Mouse (Mus musculus): ENCODE measurements around the gene Dkk2.
"Not testable (repeated sequence)": the region's sequence is repeated elsewhere in the genome, so short reads cannot be mapped to it uniquely, and the experiment has no call there.

Gene Dkk2

DNA sequence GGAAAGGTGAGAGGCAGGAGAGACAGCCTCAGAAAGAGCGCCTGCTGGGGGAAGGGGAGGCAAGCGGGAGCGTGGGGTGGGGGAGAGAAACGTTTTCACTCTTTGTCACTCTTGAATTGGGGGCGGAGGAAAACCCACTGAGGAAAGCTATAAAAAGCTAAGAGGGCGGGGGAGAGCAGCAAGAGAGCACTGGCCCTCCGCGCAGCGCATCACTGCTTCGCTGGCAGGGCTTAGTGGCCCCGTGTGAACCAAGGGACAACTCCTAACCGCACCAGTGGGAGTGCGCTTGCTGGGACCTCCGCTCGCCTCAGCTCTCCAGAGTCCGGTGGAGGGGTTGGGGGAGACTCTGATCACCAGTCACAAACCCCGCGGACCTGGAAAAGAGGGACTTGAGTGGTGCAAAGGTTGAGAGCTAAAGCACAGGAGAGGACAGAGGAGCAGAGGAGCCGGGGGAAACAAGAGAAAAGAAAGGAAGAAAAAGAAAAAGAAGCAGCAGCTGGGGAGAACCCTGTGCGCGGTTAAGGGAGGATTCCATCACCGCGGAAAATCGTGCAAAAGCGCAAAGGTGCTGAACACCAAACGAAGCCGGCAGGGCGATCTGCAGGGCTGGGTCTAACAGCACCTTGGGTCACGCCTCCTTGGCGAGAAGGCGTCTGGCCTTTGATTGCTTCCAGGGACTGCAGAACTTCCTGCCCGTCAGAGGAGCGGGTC, at the start of gene Dkk2:
Gene Dkk2 (plus strand): TSS at position 181 of the 711 bp plus-strand sequence.
- peak; percentile 55 for DNase-seq

DNA sequence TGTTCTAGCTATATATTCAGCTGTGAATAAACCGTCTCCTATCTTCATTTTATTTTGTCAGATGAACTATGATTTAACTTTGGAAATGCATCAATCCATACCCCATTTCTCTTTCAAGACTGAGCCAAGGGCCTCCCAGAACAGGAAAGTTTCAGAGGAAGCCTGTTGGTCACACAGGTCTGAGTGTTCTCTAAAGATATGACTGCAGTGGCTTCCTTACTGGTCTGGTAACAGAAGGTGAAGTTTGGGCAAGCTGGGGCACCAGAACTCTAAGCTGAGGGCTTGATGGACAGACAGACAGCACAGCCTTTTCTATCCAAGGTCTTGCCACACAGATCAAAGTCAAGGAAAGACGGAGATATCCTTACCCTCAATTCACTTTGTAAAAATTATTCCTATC, 48.4 kb upstream of the Dkk2 start:
- DNase-seq: no peak

DNA sequence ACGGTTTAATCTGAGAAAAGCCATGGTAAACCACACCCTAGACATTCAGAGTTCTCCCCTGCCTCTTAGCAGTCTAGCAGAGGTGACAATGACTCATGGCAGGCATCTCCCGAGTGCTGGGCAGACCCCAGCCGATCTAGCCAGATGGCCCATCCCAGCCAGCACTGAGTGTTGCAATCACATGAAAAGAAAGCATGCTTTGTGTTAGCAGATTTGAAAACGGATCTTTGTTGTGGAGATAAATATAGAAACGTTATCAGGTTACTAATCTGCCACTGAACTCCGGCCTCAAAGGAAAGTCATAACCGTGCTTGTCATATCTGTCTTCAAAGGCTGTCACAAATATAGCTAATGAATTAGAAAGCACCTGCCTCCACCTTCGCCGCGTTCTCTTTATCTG, 47.4 kb upstream of the Dkk2 start:
- DNase-seq: no peak

DNA sequence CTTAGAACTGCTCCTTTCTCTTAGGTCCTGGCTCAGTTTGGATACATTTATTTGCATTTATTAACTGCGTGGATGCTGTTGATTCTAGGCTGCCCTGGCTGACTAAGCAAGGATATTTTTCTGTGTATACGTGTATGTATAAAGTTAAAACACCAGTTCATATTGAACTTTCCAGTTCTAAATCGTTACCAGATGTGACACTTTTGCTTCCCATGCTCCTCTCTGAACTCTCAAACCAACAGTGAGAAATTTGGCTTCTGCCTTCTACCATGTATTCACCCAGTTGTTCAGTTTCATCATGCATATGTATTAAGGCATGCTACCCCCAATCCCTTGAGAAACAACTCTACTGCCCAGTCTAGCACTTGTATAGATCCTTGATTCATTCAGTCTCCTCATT, 45.0 kb upstream of the Dkk2 start:
- no peak for DNase-seq

DNA sequence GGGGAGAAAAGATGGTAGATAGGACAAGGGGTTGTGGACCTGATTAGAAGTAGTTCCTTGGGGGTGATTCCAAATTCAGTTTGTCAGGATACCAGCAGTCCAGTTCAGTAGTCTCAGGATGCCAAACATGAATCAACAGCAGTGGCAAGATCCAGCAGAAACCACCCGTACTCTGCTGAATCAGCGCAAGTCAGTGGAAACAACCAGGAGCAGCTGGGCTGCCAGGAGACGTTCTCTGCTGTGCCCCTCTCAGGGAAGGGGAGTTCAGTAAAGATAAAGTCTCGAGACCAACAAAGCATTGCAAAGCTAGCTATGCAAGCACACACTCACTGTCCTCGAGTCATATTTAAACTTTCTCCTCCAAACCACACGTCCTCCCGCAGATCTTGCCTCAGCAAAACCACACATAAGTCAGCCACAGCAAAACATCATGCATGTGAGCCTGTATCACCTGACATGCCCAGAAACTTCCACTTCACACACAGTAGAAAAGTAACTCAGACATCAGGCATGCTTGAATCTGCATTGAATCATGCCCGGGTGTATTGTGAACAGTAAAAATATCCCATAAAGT, 34.1 kb upstream of the Dkk2 start:
- no peak for DNase-seq

DNA sequence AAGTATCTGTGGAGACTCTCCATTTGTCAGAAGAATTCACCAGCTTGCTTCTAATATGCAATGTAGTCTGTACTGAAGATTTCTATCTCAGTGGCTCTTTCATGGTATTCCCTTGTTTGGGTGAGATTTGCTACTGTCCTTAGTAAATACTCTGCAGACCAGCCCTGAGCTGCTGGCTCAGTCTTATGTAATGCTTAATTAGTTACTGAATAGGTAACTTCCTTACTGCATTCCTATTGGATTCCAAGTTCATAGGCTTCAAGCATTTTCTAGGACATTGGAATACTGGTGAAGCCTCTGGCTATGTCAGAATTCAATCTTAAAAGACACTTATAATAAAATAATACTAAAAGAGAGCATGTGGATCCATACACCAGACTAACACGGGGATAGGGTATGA, 22.3 kb upstream of the Dkk2 start:
- DNase-seq: not testable (repeated sequence)

DNA sequence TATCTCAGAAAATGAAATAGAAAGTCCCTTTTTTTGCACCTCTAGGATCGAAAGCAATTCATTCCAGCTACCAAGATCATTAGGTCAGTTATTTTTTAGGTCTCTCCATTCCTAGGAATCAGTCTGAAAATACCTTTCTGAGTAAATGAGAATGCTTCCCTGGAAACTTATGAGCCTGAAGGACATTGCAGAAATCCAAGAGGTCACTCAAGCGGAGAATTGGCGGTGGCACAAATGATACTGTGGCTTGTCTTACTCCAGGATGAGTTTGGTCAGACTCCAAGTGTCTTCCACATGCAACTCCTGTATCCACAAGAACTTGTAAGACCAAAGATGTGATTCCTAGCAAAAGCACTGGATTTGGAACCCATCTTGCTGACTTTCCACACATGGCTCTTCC, 21.7 kb upstream of the Dkk2 start:
- peak; percentile 26 for DNase-seq

DNA sequence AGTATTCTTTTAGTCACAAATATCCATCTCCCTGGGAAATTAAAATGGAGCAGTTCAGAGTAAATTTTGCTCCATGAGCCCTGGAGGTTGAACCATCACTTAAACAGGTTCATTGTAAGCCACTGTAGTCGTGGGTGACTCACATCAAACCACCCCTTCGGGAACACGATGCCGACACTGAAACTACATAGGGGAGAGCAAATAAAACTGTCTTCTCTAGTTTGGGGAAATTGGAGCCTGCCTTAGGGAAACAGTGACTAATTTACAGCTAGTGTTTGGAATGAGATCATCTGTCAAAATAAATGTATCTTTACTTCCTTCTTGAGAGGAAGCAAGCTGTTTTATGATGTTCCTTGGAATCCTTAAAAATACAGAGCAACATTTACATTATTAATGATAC, 21.1 kb upstream of the Dkk2 start:
- no peak for DNase-seq

DNA sequence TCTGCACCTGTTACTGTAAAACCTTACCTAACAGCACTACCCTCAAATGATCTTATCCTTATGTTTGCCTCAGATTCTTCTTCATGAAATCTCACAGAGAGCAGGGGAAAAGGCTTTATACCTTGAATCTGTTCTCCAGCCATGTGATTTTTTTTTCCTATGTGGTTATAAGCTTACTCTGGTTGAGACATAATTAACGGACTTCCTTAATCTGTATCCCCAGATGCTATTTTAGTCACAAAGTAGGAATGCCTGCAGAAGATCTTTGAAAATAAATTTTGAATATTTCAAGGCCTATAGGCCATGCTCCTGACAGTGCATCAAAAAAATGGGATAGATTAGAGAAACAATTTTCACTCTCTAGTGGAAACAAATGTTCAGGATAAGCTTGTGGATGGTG, 20.2 kb upstream of the Dkk2 start:
- DNase-seq: no peak

DNA sequence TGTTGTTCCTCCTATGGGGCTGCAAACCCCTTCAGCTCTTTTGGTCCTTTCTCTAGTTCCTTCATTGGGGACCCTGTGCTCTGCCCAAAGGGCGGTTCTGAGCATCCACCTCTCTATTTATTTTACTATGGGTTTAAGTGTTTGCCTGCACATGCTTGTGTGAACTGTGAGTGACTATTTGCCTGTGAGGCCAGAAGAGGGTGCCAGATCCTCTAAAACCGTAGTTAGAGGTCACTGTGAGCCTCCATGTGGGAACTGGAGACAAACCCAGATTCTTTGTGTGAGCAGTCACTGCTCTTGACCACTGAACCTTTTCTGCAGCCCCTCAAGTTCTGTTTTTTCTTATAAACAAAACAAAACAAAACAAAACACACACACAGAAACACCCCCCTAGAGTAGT, 14.1 kb upstream of the Dkk2 start:
- DNase-seq: peak; percentile 16

DNA sequence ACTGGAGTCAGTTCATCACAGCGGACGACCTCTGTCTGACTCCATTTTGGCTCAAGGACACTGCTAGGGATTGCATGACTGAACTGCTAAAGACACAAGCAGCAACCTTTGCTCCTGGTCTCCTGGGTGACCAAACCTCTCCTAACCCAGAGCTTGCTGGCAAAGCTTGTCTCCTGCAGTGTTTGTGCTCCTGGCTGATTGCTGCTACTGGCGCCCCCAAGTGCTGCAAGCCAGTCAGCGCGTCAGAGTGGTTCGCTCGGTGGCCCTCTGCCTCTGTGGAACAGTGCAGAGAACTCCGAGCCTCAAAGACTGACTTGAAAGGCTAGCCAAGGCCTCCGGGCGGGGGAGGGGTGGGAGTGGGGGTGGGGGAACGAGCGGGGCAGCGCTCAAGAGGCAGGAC, 1.1 kb upstream of the Dkk2 start:
- DNase-seq: peak; percentile 84

DNA sequence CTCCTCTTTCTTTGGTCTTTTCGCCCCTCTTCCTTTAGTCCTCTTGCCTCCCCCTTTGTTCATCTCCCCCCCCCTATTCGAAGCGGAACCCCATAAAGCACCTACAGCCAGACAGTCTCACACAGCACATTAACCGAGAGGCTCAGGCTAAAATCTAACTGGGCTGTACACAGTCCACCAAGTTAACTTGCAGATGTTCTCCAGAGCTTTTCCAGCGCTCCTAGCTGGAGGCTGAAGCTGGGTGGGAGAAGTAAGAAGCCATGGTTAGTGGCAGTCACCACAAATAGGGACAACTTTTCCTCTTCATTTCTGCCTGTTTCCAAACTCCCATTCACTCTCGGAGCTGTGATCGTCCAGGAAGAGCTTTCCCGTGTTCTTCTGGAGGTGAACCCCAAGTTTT, 412 bp upstream of the Dkk2 start:
- peak; percentile 32 for DNase-seq

DNA sequence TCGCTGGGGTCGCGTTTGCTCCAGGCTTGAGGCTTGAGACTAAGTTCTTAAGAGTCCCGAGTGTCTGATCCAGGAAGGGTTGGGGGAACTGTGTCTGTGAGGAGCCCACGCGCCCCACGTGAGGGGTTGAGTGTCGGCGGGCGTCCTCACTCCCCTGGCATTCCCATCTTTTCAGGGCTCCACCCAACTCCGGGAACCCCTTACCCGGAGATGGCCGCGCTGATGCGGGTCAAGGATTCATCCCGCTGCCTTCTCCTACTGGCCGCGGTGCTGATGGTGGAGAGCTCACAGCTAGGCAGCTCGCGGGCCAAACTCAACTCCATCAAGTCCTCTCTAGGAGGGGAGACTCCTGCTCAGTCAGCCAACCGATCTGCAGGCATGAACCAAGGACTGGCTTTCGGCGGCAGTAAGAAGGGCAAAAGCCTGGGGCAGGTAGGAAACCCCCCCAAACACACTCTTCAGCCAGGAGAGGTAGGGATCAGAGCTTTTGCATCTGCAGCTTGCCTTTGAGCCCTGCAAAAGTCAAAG, 795 bp downstream of the Dkk2 start:
- peak; percentile 50 for DNase-seq

DNA sequence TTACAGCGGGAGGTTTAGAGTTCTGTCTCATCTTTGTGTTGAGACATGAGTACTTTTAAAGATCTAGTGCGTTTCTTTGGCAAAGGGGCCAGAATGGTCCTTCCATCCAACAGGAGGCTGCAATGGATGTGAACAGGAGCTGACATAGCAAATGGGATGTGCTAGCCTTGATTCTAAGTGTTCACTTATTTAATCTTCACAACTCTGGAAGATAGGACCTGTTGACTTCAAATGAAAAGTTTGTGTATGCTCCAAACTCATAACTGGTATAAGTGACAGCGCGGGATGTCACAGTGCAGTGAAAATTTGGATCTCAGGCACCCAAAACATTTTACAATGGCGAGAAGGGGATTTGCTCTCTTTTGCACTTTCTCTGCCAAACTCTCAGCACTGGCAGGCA, 1.4 kb downstream of the Dkk2 start:
- DNase-seq: no peak

DNA sequence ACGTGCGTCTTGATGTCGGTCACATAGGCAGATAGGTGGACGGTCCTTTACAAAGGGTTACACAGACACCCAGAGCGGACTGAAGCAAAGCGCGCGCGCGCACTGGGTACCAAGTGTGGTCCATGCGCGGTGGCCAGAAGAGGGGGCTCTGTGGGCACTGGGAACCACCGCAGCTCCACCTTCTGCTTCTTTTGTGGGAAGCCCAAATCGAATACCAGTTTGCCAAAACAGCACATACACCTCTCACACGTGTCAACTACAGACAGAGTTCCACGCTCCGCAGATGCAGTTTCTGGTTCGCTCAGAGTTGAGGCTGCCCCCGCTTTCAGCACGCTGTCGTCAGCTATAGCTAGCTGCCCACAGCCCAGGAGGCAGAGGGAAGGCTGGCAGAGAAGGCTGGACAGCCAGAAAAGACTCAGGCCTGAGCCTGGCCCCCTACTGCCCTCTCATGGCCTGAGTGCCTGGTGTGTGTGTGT, 2.0 kb downstream of the Dkk2 start:
- DNase-seq: peak; percentile 47

DNA sequence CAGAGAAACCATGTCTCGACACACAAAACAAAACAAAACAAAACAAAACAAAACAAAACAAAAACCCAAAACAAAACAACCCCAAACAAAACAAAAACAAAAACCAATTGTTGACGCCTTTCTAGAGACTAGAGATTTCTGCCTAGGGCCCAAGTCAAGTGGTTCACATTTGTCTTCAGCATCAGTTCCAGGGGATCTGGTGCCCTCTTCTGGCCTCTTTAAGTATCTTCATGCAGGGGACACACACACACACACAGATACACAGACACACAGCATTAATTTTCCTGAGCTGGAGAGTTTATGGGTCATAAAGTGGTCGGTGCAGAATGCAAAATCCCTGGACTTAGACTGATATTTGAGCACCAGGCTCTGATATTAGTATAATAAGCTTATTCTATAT, 7.9 kb downstream of the Dkk2 start:
- DNase-seq: no peak

DNA sequence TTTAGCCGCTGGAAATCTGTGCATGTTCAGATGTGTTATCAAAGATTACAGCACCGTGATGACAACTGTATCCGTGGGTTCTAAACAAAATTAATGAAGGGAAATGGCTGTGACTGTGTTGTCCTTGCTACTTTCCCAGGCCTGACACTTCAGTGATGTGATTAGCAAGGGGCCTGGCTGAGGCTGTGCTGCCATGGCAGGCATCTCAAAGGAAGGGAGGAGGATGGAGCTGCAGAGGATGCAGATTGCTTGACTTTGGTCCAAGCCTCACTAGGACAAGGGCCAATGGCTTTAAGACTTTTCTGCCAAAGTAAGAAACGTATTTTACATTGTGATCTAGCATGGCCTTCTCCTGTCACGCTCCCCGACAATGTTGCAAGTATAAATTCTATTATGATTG, 11.2 kb downstream of the Dkk2 start:
- no peak for DNase-seq

DNA sequence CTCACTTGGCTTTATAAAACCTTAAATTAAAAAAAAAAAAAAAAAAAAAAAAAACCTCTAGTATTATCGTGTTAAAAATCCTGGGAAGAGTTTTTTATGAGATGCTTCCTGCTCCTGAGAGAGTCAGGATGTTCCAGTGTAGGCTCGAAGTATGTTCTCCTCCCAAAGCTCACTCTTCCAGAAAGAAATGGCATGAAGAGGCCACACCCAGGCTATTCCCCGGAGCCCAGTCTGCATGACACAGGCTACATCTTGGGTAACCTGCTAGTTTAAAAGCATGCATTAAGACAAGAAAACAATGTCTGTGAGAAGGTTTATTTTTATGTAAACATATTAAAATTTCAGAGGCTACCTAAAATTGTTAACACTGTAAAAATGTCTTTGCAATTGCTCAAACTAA, 15.7 kb downstream of the Dkk2 start:
- no peak for DNase-seq

DNA sequence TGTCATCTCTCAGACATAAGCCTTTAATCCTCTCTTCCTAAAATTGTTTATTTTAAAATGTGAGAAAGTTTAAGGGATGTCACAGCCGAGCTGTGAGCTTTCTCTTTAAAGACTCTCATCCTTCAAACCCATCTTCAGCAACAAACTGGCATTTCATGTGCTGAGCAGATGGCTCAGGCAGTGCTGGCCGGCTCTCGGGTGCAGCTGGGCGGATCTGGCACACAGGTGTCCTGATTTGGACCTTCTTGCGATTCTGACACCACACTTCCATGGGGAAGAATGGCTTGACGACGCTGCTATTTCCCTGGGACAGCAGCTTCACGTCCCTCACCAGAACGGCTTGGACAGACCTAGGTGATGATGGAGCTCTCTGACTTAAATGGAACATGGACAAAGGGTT, 17.9 kb downstream of the Dkk2 start:
- no peak for DNase-seq

DNA sequence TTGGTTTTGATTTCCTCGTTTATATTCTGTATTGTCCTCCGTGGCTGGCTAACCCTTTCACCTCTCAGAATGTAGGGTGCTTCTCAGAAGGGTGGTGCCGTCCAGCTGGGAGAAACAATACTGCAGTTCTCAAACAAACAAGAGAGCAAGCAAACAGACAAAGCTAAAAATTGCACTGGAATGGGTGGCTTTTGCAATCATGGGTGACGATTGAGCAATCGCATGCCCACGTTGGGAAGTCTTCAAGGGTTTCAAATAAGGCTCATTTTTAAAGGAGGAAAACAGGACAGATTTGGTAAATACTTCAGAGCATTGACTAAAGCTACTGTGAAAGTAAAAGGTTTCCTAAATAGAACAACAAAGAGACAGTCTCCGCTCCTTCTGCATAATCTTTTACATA, 18.4 kb downstream of the Dkk2 start:
- no peak for DNase-seq

DNA sequence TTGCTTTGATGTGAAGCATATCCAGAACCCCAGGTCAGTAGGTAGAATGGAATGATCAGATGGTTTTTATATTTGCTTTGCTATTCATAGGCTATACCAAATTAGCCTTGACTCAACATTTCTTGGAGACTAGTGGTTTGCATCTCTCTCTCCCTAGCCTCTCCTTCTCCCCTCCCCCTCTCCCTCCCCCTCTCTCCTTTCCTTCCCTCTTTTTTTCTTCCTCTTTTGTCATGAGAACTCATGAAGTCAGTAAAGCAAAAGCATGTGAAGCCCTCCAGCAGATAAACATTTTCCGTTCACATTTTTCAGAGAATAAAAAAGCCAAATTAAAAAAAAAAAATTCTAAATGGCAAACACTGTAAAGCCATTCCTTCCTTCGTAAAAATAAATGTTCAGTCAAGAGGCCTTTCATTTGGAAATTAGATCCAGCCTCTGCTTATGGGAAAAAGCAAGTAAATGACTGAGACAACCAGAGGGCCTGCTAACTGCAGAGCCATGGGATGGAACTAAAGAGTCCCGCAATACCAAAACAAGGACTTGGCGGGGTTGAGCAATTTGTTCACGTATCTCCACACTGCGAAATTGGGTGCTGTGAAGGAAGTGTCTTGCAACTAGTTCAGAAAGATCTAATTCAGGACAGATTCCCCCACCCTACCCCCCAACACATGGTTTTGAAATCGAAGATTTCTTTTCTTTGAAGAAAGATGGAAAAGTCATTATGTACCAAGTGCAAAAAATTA, 30.9 kb downstream of the Dkk2 start:
- no peak for DNase-seq

DNA sequence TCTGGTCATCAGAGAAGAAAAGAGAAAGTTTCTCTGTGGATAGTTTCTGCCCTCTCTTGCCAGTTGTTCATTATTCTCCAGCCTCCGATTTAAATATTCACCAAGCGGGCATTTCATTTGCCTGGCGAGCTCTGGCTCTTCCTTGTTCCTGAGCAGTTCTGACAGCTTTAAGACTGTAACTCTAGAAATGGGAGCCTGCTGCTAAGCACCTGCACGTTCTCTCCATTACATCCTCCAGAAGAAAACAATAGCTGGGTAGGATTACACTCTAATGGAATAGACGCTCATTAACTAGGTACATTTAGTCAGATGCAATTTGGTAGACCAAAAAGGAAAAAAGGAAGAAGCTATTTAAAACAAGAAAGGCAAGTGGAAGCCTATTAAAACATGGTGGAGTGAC, 36.3 kb downstream of the Dkk2 start:
- DNase-seq: no peak

DNA sequence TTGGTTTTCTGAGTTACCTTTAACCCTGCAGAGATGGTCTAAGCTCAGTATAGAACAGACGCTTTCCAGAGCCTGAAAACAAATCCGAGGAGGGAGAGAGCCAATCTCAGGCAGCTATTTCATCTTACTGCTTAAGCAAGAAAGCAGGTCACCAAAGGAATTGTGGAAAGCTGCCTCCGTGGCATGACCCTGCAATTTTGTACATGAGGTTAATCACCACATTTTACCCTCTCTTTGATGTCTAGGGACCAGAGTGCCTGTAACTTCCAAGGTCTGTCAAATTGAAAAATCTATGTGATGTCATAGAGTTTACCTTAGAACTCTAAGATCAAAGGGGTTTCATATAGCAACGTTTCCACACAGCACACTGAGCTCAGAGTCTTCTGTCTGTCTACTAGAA, 37.5 kb downstream of the Dkk2 start:
- no peak for DNase-seq

DNA sequence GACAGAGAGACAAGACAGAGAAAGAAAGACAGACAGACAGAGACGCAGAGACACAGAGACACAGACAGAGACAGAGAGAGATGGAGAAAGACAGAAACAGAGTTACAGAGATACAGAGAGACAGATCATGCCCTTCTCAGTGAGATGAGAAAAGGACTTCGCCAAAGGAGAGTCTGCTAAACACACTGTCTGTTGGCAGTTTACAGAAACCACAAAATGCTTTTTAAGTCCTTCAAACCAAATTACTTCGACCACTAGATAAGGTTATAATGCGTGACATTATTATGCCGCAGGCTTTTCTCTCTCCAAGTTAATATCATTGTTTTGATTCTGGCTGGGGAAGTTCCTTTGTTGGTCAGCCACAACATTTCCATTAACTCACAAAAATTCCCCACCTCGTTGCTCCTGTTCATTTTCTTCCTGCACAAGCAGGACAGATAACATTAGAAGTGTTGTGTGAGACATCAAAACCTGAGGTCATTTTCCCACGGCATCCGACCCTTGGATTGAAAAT, 40.2 kb downstream of the Dkk2 start:
- DNase-seq: no peak

Measured in kidney, adult 18-20 months (tissue).